Mouse (Mus musculus) midbrain, embryonic 14.5 days (tissue): ENCODE measurements at regions not wholly inside any gene's neighbourhood (a gene's known extent, or its start where the extent isn't known, plus 50 kb on each side); places are given as distances from the start of the nearest gene placed in this dataset.
A peak's percentile ranks its signal among the peaks of the same experiment; 100 is the strongest.

Experiments used
- ATAC-seq: fragments of 200-750 bp; cut with Nextera tagmentation; 2 replicates; pipeline ENCODE4 v1.8.0; 2017; ENCODE audit warnings: moderate number of reproducible peaks, moderate library complexity; ENCODE audit not compliant: low FRiP score, low TSS enrichment
- DNase-seq: peaks from one replicate; pipeline ENCODE4 v3.0.0-alpha.2; 2015
- H3K27ac ChIP-seq: fragments of 300-500 bp; sonication (generic); replicated peaks from 2 replicates; pipeline ENCODE4 v1.5.1; 2014; ENCODE audit warnings: mild to moderate bottlenecking, low read depth, low read length, moderate library complexity
- H3K27me3 ChIP-seq: fragments of 300-500 bp; sonication (generic); 2 replicates; pipeline ENCODE4 v1.6.1; 2014; ENCODE audit warnings: low read length, control low read depth, mixed read lengths; ENCODE audit not compliant: control insufficient read depth, insufficient read depth
- H3K36me3 ChIP-seq: fragments of 300-500 bp; sonication (generic); 2 replicates; pipeline ENCODE4 v1.6.1; 2014; ENCODE audit warnings: low read length, control low read depth; ENCODE audit not compliant: control insufficient read depth, insufficient read depth
- H3K4me1 ChIP-seq: fragments of 300-500 bp; sonication (generic); 2 replicates; pipeline ENCODE4 v1.6.1; 2014; ENCODE audit warnings: mild to moderate bottlenecking, antibody characterized with exemption, low read length, control low read depth; ENCODE audit not compliant: control insufficient read depth, insufficient read depth
- H3K4me2 ChIP-seq: fragments of 300-500 bp; sonication (generic); 2 replicates; pipeline ENCODE4 v1.6.1; 2014; ENCODE audit warnings: mild to moderate bottlenecking, low read length, moderate library complexity
- H3K4me3 ChIP-seq: fragments of 300-500 bp; sonication (generic); replicated peaks from 2 replicates; pipeline ENCODE4 v1.5.1; 2014; ENCODE audit warnings: low read depth, low read length
- H3K9ac ChIP-seq: fragments of 300-500 bp; sonication (generic); replicated peaks from 2 replicates; pipeline ENCODE4 v1.6.1; 2014; ENCODE audit warnings: mild to moderate bottlenecking, low read length, moderate library complexity
- H3K9me3 ChIP-seq: fragments of 300-500 bp; sonication (generic); 2 replicates; pipeline ENCODE4 v1.6.1; 2016; ENCODE audit warnings: low read length, control low read depth, mixed read lengths; ENCODE audit not compliant: control insufficient read depth
- WGBS: fragments of 180-500 bp; shearing (Covaris S2); extraction: QIAGEN DNeasy Blood & Tissue Kit; methylation state at CpG from one replicate; pipeline ENCODE4 v1.1.7; 2014; 5-methylcytosine and 5-hydroxymethylcytosine counted together

GRCm38 (mm10) chr11:26826194-26826593 is 232.4 kb upstream of the Vrk2 start:
- WGBS, result 92% methylated on average over 3 of the region's 3 CpGs
- no peak overlapping the region for H3K4me3 ChIP-seq

GRCm38 (mm10) chr11:26824080-26824727 is 230.4 kb upstream of the Vrk2 start:
- Histone ChIP-seq H3K27me3 (no peaks in the 10 kb centered on the region), H3K36me3 (no peaks in the 10 kb centered on the region), H3K4me2 (no peak overlapping the region), H3K4me3 (no peak overlapping the region), H3K27ac (no peak overlapping the region), H3K9ac (no peak overlapping the region), H3K4me1 (no peaks in the 10 kb centered on the region), H3K9me3 (no peaks in the 10 kb centered on the region)
- WGBS, result 83% methylated on average over 8 of the region's 8 CpGs
- ATAC-seq (no peak), DNase-seq (peak; percentile 26)

More at GRCm38 (mm10) chr11:26826194-26826593, 232.4 kb upstream of the Vrk2 start:
- Histone ChIP-seq H3K4me2 (no peak overlapping the region), H3K4me1 (no peaks in the 10 kb centered on the region), H3K9ac (no peak overlapping the region), H3K9me3 (no peaks in the 10 kb centered on the region), H3K27me3 (no peaks in the 10 kb centered on the region), H3K27ac (no peak overlapping the region), H3K36me3 (no peaks in the 10 kb centered on the region)
- DNase-seq (no peak), ATAC-seq (no peak)

- no peak overlapping the region for H3K9ac ChIP-seq
- no peak overlapping the region for H3K4me2 ChIP-seq
- H3K9me3 ChIP-seq, result no peaks in the 10 kb centered on the region
- H3K27me3 ChIP-seq, result no peaks in the 10 kb centered on the region
- H3K36me3 ChIP-seq, result no peaks in the 10 kb centered on the region
- no peak for ATAC-seq
- no peak overlapping the region for H3K4me3 ChIP-seq
- 70% methylated on average over 1 of the region's 1 CpGs for WGBS
- no peak overlapping the region for H3K27ac ChIP-seq
- DNase-seq, result no peak
- no peaks in the 10 kb centered on the region for H3K4me1 ChIP-seq
These were observed 227.3 kb upstream of the Vrk2 start for GRCm38 (mm10) chr11:26821091-26821490.

GRCm38 (mm10) chr11:26817316-26817715 is 223.5 kb upstream of the Vrk2 start:
- Histone ChIP-seq H3K9me3 (no peaks in the 10 kb centered on the region), H3K4me3 (no peak overlapping the region), H3K27ac (no peak overlapping the region), H3K36me3 (no peaks in the 10 kb centered on the region), H3K4me2 (no peak overlapping the region), H3K4me1 (no peaks in the 10 kb centered on the region), H3K27me3 (no peaks in the 10 kb centered on the region), H3K9ac (no peak overlapping the region)
- ATAC-seq (no peak), DNase-seq (no peak)

- Histone ChIP-seq H3K4me1 (no peaks in the 10 kb centered on the region), H3K4me2 (peak overlapping the region; percentile 38), H3K27ac (peak overlapping the region; percentile 43; the same call in 1 of the 2 replicates), H3K9ac (no peak overlapping the region), H3K27me3 (no peaks in the 10 kb centered on the region), H3K9me3 (no peaks in the 10 kb centered on the region), H3K4me3 (no peak overlapping the region), H3K36me3 (no peaks in the 10 kb centered on the region)
- WGBS, result 47% methylated on average over 8 of the region's 8 CpGs
- ATAC-seq (peak; percentile 62; the same call in 1 of the 2 replicates), DNase-seq (peak; percentile 70)
These were observed 221.3 kb upstream of the Vrk2 start for GRCm38 (mm10) chr11:26815104-26815503.

DNA sequence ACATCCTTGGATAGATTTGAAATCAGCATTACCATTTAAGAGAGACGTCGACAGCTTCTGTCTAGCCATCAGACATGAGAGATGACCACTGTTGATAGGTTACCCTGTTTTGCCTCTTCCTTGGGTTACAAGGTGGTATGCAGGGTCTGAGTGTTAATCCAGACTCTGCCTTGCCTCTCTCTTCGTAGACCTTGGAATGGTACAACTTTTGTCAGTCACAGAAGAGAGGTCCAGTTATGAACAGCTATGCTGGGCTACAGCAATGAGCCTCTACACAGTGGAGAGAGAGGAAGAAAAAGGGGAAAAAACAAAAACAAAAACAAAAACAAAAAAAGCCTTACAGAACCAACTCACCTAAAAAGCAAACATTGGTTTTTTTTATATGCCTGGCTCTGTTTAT is 220.8 kb upstream of the Vrk2 start:
- H3K4me2 ChIP-seq, result peak overlapping the region; percentile 38
- H3K27ac ChIP-seq, result no peak overlapping the region
- ATAC-seq, result peak; percentile 51; the same call in 1 of the 2 replicates

GRCm38 (mm10) chr11:26802249-26802941 is 208.6 kb upstream of the Vrk2 start:
- no peak for DNase-seq
- H3K27ac ChIP-seq, result no peak overlapping the region
- peaks cover 5% of the 10 kb centered on the region; the same call in 1 of the 2 replicates for H3K4me1 ChIP-seq
- no peaks in the 10 kb centered on the region for H3K27me3 ChIP-seq
- no peak overlapping the region for H3K4me3 ChIP-seq
- no peaks in the 10 kb centered on the region for H3K36me3 ChIP-seq
- WGBS, result 90% methylated on average over 2 of the region's 2 CpGs
- no peaks in the 10 kb centered on the region for H3K9me3 ChIP-seq
- no peak overlapping the region for H3K4me2 ChIP-seq
- no peak overlapping the region for H3K9ac ChIP-seq
- ATAC-seq, result no peak

More for the DNA sequence above, 220.8 kb upstream of the Vrk2 start:
- no peaks in the 10 kb centered on the region for H3K27me3 ChIP-seq
- WGBS, result 86% methylated on average over 3 of the region's 3 CpGs
- no peak overlapping the region for H3K4me3 ChIP-seq
- H3K9me3 ChIP-seq, result no peaks in the 10 kb centered on the region
- no peaks in the 10 kb centered on the region for H3K36me3 ChIP-seq
- H3K4me1 ChIP-seq, result no peaks in the 10 kb centered on the region
- no peak for DNase-seq
- H3K9ac ChIP-seq, result no peak overlapping the region

DNA sequence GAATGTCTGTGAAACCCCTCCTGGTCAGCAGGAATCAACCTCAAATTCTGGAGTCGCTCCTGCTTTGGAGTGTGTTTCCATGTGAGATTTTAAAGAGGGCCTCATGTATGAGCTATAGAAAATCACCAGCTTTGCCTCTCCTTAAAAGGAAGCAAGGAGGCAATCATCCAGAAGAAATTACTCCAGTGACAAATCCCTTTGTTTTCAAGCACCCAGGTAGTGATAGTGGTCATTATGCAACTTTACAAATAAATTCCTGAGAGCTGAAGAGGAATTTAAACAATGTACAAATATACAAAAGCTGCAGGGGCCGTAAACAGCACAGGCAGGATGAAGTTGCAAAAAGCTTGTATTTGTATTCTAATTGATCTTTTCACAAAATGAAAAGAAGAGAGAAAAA is 206.5 kb upstream of the Vrk2 start:
- H3K4me1 ChIP-seq, result no peaks in the 10 kb centered on the region
- H3K4me3 ChIP-seq, result no peak overlapping the region
- no peak overlapping the region for H3K9ac ChIP-seq
- ATAC-seq, result no peak
- H3K9me3 ChIP-seq, result no peaks in the 10 kb centered on the region
- H3K36me3 ChIP-seq, result no peaks in the 10 kb centered on the region
- no peak overlapping the region for H3K27ac ChIP-seq
- no peaks in the 10 kb centered on the region for H3K27me3 ChIP-seq
- DNase-seq, result no peak
- 58% methylated on average over 2 of the region's 2 CpGs for WGBS
- H3K4me2 ChIP-seq, result no peak overlapping the region

GRCm38 (mm10) chr11:26794629-26794966 is 200.8 kb upstream of the Vrk2 start:
- no peak for DNase-seq
- H3K27me3 ChIP-seq, result no peaks in the 10 kb centered on the region
- 85% methylated on average over 3 of the region's 3 CpGs for WGBS
- no peak overlapping the region for H3K9ac ChIP-seq
- no peak overlapping the region for H3K27ac ChIP-seq
- H3K4me3 ChIP-seq, result no peak overlapping the region
- H3K9me3 ChIP-seq, result no peaks in the 10 kb centered on the region
- ATAC-seq, result no peak
- H3K4me1 ChIP-seq, result no peaks in the 10 kb centered on the region
- no peak overlapping the region for H3K4me2 ChIP-seq
- H3K36me3 ChIP-seq, result no peaks in the 10 kb centered on the region
